Mouse (Mus musculus) layer of hippocampus, adult 2 months (tissue): ENCODE results near the gene Plekha7. TPM values are rescaled to one million over a fixed set of nuclear protein-coding genes. Genes with fewer than 3 reads are reported as not detected.
A peak's percentile ranks its signal among the peaks of the same experiment; 100 is the strongest.

ENCODE experiments used
- DNase-seq, 2 experiments: peaks; one replicate each; pipeline ENCODE4 v3.0.0; 2022; ENCODE audit warnings: low spot score in 2 of 2
- H3K27ac ChIP-seq: fragments of 200-600 bp; 2 replicates; pipeline ENCODE4 v1.8.1; 2022
- H3K4me3 ChIP-seq: fragments of 200-600 bp; 2 replicates; pipeline ENCODE4 v1.8.1; 2022; ENCODE audit warnings: mild to moderate bottlenecking
- CTCF ChIP-seq: fragments of 200-600 bp; conservative IDR thresholded peaks from 2 replicates; pipeline ENCODE4 v1.8.1; 2022; ENCODE audit warnings: antibody characterized with exemption, mild to moderate bottlenecking, moderate library complexity
- total RNA-seq, 2 experiments: library from RNA; stranded (reverse); gene quantifications; 2 replicates each; pipeline ENCODE4 v1.2.3; 2021

Gene Plekha7
- total RNA-seq, 2 experiments from 2014 or later, result 17.2 to 19.1 TPM

- Histone ChIP-seq H3K27ac (no peak overlapping the region), H3K4me3 (no peak overlapping the region)
- TF ChIP-seq CTCF, result no peak
- no peak for DNase-seq
Measured at GRCm38 (mm10) chr7:116181444-116181946, 126.7 kb downstream of the Plekha7 start.

GRCm38 (mm10) chr7:116178916-116179315 lies 129.3 kb downstream of the Plekha7 start:
- no peak for TF ChIP-seq CTCF
- DNase-seq, result no peak
- H3K27ac ChIP-seq, result no peak overlapping the region
- H3K4me3 ChIP-seq, result no peak overlapping the region

GRCm38 (mm10) chr7:116172774-116173173 lies 135.4 kb downstream of the Plekha7 start:
- no peak for DNase-seq
- TF ChIP-seq CTCF, result no peak
- no peak overlapping the region for H3K27ac ChIP-seq
- H3K4me3 ChIP-seq, result no peak overlapping the region

GRCm38 (mm10) chr7:116169426-116169825 lies 138.8 kb downstream of the Plekha7 start:
- no peak overlapping the region for H3K27ac ChIP-seq
- no peak for TF ChIP-seq CTCF
- no peak overlapping the region for H3K4me3 ChIP-seq
- DNase-seq, result no peak

- Histone ChIP-seq H3K27ac (no peak overlapping the region), H3K4me3 (no peak overlapping the region)
- no peak for TF ChIP-seq CTCF
- DNase-seq, result no peak
Measured at GRCm38 (mm10) chr7:116168224-116168623, 140.0 kb downstream of the Plekha7 start.

- DNase-seq, result no peak
- Histone ChIP-seq H3K4me3 (no peak overlapping the region), H3K27ac (no peak overlapping the region)
- no peak for TF ChIP-seq CTCF
Measured at GRCm38 (mm10) chr7:116164232-116164631, 143.9 kb downstream of the Plekha7 start.

GRCm38 (mm10) chr7:116161544-116161943 lies 146.6 kb downstream of the Plekha7 start:
- DNase-seq, result peak; percentile 38 to 70
- Histone ChIP-seq H3K4me3 (no peak overlapping the region), H3K27ac (no peak overlapping the region)
- peak; percentile 98 for TF ChIP-seq CTCF

GRCm38 (mm10) chr7:116156894-116157143 lies 151.4 kb downstream of the Plekha7 start:
- no peak for DNase-seq
- Histone ChIP-seq H3K27ac (no peak overlapping the region), H3K4me3 (no peak overlapping the region)
- no peak for TF ChIP-seq CTCF

- H3K4me3 ChIP-seq, result no peak overlapping the region
- H3K27ac ChIP-seq, result no peak overlapping the region
- DNase-seq, result no peak
- peak; percentile 27; the same call in 1 of the 2 replicates for TF ChIP-seq CTCF
Measured at GRCm38 (mm10) chr7:116156072-116156893, 151.9 kb downstream of the Plekha7 start.

- no peak for DNase-seq
- no peak for TF ChIP-seq CTCF
Measured at GRCm38 (mm10) chr7:116153781-116154368, 154.3 kb downstream of the Plekha7 start.

GRCm38 (mm10) chr7:116149568-116149967 lies 158.6 kb downstream of the Plekha7 start:
- no peak overlapping the region for H3K27ac ChIP-seq
- no peak for TF ChIP-seq CTCF
- no peak overlapping the region for H3K4me3 ChIP-seq
- DNase-seq, result no peak

More at GRCm38 (mm10) chr7:116153781-116154368, 154.3 kb downstream of the Plekha7 start:
- H3K27ac ChIP-seq, result no peak overlapping the region
- no peak overlapping the region for H3K4me3 ChIP-seq

GRCm38 (mm10) chr7:116147114-116147513 lies 161.1 kb downstream of the Plekha7 start:
- no peak overlapping the region for H3K4me3 ChIP-seq
- no peak overlapping the region for H3K27ac ChIP-seq
- peak; percentile 61 for TF ChIP-seq CTCF
- DNase-seq, result no peak

- Histone ChIP-seq H3K4me3 (no peak overlapping the region), H3K27ac (no peak overlapping the region)
- no peak for DNase-seq
- TF ChIP-seq CTCF, result no peak
Measured at GRCm38 (mm10) chr7:116145030-116145429, 163.1 kb downstream of the Plekha7 start.

GRCm38 (mm10) chr7:116137671-116138070 lies 170.5 kb downstream of the Plekha7 start:
- DNase-seq, result no peak
- no peak for TF ChIP-seq CTCF
- Histone ChIP-seq H3K4me3 (no peak overlapping the region), H3K27ac (no peak overlapping the region)
